Mouse (Mus musculus) liver, adult 2 months (tissue): ENCODE measurements at regions not wholly inside any gene's neighbourhood (a gene's known extent, or its start where the extent isn't known, plus 50 kb on each side); places are given as distances from the start of the nearest gene placed in this dataset.

ENCODE experiments used
- DNase-seq: peaks from one replicate; pipeline ENCODE4 v3.0.0-alpha.2; 2011; ENCODE audit warnings: low read depth, low spot score; ENCODE audit errors: extremely low read depth
- H3K27ac ChIP-seq: fragments of 200-500 bp; replicated peaks from 2 replicates; pipeline ENCODE4 v1.5.1; 2012; ENCODE audit warnings: low read depth, mild to moderate bottlenecking, control low read depth, inconsistent platforms, low read length; ENCODE audit not compliant: insufficient read depth
- H3K27me3 ChIP-seq: fragments of 200-500 bp; 2 replicates; pipeline ENCODE4 v1.6.1; 2012; ENCODE audit warnings: mild to moderate bottlenecking, moderate library complexity, low read length, inconsistent platforms; ENCODE audit not compliant: control insufficient read depth, insufficient read depth
- H3K36me3 ChIP-seq: fragments of 200-500 bp; 2 replicates; pipeline ENCODE4 v1.6.1; 2012; ENCODE audit warnings: low read length, inconsistent platforms; ENCODE audit not compliant: control insufficient read depth, insufficient read depth
- H3K4me1 ChIP-seq: fragments of 200-500 bp; 2 replicates; pipeline ENCODE4 v1.6.1; 2011; ENCODE audit warnings: low read length; ENCODE audit not compliant: control insufficient read depth, insufficient read depth
- H3K4me3 ChIP-seq: fragments of 200-500 bp; 2 replicates; pipeline ENCODE4 v1.5.1; 2011; ENCODE audit warnings: low read depth, mild to moderate bottlenecking, control low read depth, low read length, moderate library complexity; ENCODE audit not compliant: insufficient read depth
- H3K79me2 ChIP-seq: fragments of 200-500 bp; 2 replicates; pipeline ENCODE4 v1.6.1; 2012; ENCODE audit warnings: inconsistent platforms, mild to moderate bottlenecking, low read length, moderate library complexity; ENCODE audit not compliant: control insufficient read depth, insufficient read depth
- H3K9ac ChIP-seq: fragments of 200-500 bp; 2 replicates; pipeline ENCODE4 v1.6.1; 2012; ENCODE audit warnings: low read depth, mild to moderate bottlenecking, control low read depth, inconsistent platforms, low read length
- CTCF ChIP-seq: fragments of 200-500 bp; IDR thresholded peaks from 2 replicates; pipeline ENCODE4 v1.5.1; 2011; ENCODE audit warnings: low read depth, low read length, control low read depth
- POLR2A ChIP-seq: fragments of 200-500 bp; IDR thresholded peaks from 2 replicates; pipeline ENCODE4 v1.6.1; 2011; ENCODE audit warnings: low read length, control low read depth; ENCODE audit not compliant: insufficient read depth; ENCODE audit errors: extremely low read depth
- WGBS: fragments of 180-500 bp; shearing (Covaris S2); methylation state at CpG from one replicate; pipeline ENCODE4 v1.1.7; 2018; 5-methylcytosine and 5-hydroxymethylcytosine counted together

DNA sequence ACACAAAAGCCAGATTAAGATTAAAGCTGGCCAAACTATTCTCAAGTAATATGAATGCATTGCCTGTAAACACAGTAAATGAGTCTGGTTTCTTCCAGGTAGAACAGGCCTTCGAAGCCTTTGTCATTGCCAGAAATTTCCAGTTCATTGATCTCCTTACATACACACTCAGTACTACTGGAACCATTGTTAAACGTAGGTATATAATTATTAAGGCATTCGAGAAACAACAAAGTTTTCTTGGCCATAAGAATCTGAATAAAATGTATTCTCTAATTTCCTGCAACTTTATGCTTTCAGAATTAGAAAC is 337.5 kb downstream of the Hs3st1 start:
- TF ChIP-seq POLR2A, result no peak
- TF ChIP-seq CTCF, result no peak
- H3K4me1 ChIP-seq, result no peaks in the 10 kb centered on the region
- no peaks in the 10 kb centered on the region for H3K79me2 ChIP-seq
- H3K4me3 ChIP-seq, result no peak overlapping the region
- H3K27ac ChIP-seq, result no peak overlapping the region
- WGBS, result 86% methylated on average over 3 of the region's 3 CpGs
- H3K36me3 ChIP-seq, result no peaks in the 10 kb centered on the region
- no peak overlapping the region for H3K9ac ChIP-seq
- H3K27me3 ChIP-seq, result no peaks in the 10 kb centered on the region; the same call in 1 of the 2 replicates
- DNase-seq, result no peak

DNA sequence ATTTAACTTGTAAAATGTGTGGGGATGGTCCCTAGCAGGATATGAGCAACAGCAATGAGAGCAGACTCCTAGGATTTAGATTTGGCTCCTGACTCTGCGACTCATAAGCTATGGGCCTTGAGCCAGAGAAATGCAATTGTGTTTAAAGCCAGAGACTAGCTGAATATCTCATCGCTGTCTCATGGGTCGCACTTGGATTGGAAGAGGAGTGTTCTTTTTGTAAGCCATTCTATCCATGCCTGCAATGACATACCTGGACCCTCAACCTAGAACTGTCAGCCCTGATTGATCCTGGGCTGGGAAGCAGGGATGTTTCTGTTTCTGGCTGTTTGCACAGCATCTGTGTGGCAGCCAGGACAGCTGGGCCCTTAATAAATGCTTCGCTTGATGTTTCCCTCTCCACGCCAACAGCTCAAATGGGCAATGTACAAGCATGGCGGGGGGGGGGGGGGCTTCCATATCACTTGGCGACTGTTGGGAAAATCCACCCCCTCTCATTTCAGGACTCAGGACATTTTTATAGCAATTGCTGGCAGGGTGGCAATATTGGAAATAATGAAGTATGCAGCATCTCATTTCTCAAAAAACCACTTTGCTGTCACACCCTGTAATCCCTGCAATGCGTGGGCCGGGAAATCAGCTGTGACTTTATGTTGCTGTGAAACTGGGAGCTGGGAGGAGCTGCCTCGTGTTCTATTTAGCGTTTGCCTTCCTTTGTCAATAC is 338.0 kb downstream of the Hs3st1 start:
- H3K4me1 ChIP-seq, result no peaks in the 10 kb centered on the region
- no peaks in the 10 kb centered on the region; the same call in 1 of the 2 replicates for H3K27me3 ChIP-seq
- 77% methylated on average over 11 of the region's 11 CpGs for WGBS
- H3K36me3 ChIP-seq, result no peaks in the 10 kb centered on the region
- TF ChIP-seq CTCF, result no peak
- H3K9ac ChIP-seq, result no peak overlapping the region
- no peak overlapping the region for H3K27ac ChIP-seq
- H3K79me2 ChIP-seq, result no peaks in the 10 kb centered on the region
- no peak for DNase-seq
- H3K4me3 ChIP-seq, result no peak overlapping the region

DNA sequence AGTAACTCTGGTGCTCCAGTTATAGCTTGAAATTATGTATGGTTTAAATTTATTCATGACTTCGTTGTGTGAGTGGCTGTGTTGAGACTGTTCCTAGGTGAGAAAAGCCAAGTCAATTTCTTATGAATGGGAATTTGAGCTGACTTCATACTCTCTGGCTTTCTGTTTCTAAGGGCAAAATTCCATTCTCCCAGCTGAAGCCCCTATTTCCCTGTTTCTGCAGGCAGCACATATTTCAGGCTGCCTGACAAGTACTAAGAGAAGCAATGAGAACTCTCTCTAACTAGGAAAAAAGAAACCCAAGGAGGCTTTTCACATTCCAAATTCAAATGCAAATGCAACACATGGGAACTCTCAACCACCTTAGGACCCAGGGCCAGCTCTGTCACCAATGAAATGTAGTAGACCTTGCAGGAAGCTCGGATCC is 338.7 kb downstream of the Hs3st1 start:
- Histone ChIP-seq H3K36me3 (no peaks in the 10 kb centered on the region), H3K79me2 (no peaks in the 10 kb centered on the region), H3K4me3 (no peak overlapping the region), H3K27ac (no peak overlapping the region), H3K27me3 (no peaks in the 10 kb centered on the region; the same call in 1 of the 2 replicates), H3K9ac (no peak overlapping the region), H3K4me1 (no peaks in the 10 kb centered on the region)
- WGBS, result 71% methylated on average over 2 of the region's 2 CpGs
- TF ChIP-seq POLR2A (no peak), CTCF (no peak)
- no peak for DNase-seq

DNA sequence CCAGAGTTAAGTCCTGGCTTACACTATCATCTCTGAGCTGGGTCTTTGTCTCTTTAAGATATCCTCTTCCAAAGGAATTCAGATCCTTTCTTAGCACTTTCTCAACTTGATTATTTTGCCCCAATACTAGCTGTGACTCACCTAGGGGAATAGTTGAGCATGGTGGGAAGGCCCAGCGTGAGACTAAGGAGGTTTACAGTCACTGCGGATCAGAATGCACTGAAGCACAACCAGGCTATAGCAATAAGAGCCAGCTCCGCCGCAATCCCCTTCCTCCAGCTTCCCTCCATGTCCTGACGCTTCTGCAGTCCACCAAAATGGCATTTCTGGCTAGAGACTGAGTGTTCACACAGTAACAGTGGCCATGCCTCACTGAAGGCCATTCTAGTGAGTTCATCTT is 342.5 kb downstream of the Hs3st1 start:
- H3K27ac ChIP-seq, result no peak overlapping the region
- H3K79me2 ChIP-seq, result no peaks in the 10 kb centered on the region
- no peak overlapping the region for H3K4me3 ChIP-seq
- no peaks in the 10 kb centered on the region; the same call in 1 of the 2 replicates for H3K27me3 ChIP-seq
- no peaks in the 10 kb centered on the region for H3K36me3 ChIP-seq
- TF ChIP-seq POLR2A (no peak), CTCF (no peak)
- DNase-seq, result no peak
- no peak overlapping the region for H3K9ac ChIP-seq
- 61% methylated on average over 5 of the region's 5 CpGs for WGBS
- H3K4me1 ChIP-seq, result no peaks in the 10 kb centered on the region

DNA sequence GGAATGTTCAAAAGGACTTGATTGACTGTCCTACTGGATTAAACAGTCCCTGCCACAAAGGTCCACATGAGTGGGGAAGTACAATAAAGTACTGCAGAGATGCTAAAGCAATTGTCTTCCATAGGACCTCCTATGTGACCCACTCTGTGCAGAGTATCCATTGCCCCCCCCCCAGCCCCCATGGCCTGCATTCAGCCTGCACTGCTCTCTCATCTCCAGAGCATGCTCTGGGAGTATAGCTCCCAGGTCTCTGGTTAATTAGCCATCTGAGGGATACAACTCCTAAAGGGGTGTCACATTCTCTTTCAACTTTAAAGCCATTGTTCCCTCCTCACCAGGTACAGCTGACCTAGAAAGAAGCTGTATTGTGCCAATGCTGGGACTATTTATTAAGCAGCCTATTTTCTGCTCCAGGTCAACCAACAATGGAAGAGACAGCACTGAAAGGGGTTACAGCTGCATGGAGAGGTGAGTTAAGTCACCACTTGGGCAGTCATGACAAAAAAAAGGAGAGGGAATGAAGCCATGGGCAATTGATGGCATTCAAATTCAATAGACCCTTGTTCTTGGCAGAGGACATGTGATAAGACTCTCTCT is 364.8 kb downstream of the Hs3st1 start:
- no peak for DNase-seq
- H3K9ac ChIP-seq, result no peak overlapping the region
- no peak overlapping the region for H3K27ac ChIP-seq
- no peaks in the 10 kb centered on the region for H3K27me3 ChIP-seq
- no peaks in the 10 kb centered on the region for H3K4me1 ChIP-seq
- TF ChIP-seq CTCF (no peak), POLR2A (no peak)
- H3K36me3 ChIP-seq, result no peaks in the 10 kb centered on the region
- no peak overlapping the region for H3K4me3 ChIP-seq
- no peaks in the 10 kb centered on the region for H3K79me2 ChIP-seq

DNA sequence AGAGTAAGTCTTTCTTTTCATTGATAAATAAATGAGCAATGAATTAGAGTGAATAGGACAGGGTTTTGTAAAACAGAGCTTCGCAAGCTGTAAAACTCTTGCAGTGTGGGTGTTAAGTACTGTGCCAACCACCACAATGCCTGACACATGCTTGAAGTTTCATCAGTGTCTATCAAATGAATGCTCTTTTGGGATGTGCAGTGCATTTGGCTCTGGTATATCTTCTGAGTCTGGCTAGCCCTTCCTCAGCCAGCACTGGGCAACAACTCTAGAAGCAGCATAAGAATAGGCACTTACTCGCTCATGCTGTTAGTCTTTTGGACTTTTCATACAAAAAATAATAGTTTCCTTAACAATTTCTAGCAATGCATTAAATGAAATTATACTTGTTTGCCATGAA is 370.9 kb downstream of the Hs3st1 start:
- Histone ChIP-seq H3K4me1 (no peaks in the 10 kb centered on the region), H3K4me3 (no peak overlapping the region), H3K79me2 (no peaks in the 10 kb centered on the region), H3K27me3 (no peaks in the 10 kb centered on the region), H3K36me3 (no peaks in the 10 kb centered on the region), H3K27ac (no peak overlapping the region), H3K9ac (no peak overlapping the region)
- no peak for TF ChIP-seq POLR2A
- no peak for TF ChIP-seq CTCF
- no peak for DNase-seq
- 89% methylated on average over 2 of the region's 2 CpGs for WGBS
